ENCODE assay signal across 21 mouse cellular contexts in the genomic region with DNA sequence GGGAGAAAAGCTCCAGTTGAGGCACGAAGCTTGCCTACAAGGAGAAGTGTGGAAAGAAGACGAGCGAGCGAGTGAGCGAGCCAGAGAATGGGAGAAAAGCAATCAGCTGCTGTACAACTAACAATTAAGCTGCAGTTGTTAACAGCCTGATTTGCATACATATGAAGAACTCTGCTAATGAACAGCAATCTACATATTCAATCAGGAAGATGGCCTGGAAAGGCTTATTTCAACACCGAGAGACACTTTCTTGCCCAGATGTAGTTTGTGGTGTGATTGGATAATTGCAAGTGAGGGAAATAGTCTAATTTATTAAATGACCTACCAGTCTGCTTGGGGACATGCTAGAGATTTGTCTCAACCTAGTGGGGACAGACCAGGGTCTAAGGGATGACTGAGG.
DNase-seq lines count a peak whose midpoint lies in the region; ATAC-seq lines count a peak whose summit lies in the region.
"Had no signal": no experiment of that assay in that cellular context is flagged by ENCODE, and none has a peak within 500 bp of the region (broad histone marks: within the 10 kb centered on the region; RNA-seq: fewer than 3 reads in every experiment).

No protein-coding gene starts in this region.

- no peaks in the 10 kb centered on the region for H3K9me3 ChIP-seq in hindbrain, embryonic 13.5 days
- H3K9me3 ChIP-seq in hindbrain, embryonic 11.5 days (ENCODE audit: control insufficient read depth, low read length): no peaks in the 10 kb centered on the region
- H3K9me3 ChIP-seq in forebrain, embryonic 13.5 days (replicated peaks): no peaks in the 10 kb centered on the region
- no peaks in the 10 kb centered on the region for H3K9me3 ChIP-seq in hindbrain, embryonic 16.5 days (ENCODE audit: control insufficient read depth, low read length)
- H3K9me3 ChIP-seq: intestine, embryonic 15.5 days; kidney, embryonic 15.5 days; lung, embryonic 15.5 days had no signal

- peak overlapping the region; percentile 77 for H3K27ac ChIP-seq in hindbrain, embryonic 13.5 days
- H3K27ac ChIP-seq in hindbrain, embryonic 11.5 days (ENCODE audit: low read depth, low read length): no peak overlapping the region
- peak overlapping the region; percentile 81 for H3K27ac ChIP-seq in forebrain, embryonic 13.5 days
- 0 out of 2 replicates have a peak overlapping the region, but pooled peaks have one; percentile 6 for H3K27ac ChIP-seq in hindbrain, embryonic 16.5 days (ENCODE audit: low read depth, low read length)
- H3K27ac ChIP-seq: heart, embryonic 13.5 days; intestine, embryonic 15.5 days; kidney, embryonic 15.5 days; liver, embryonic 14.5 days; lung, embryonic 15.5 days; macrophage had no signal

- H3K4me2 ChIP-seq in hindbrain, embryonic 13.5 days: no peak overlapping the region
- H3K4me2 ChIP-seq in hindbrain, embryonic 11.5 days (replicated peaks; ENCODE audit: low read depth, low read length): no peak overlapping the region
- H3K4me2 ChIP-seq in forebrain, embryonic 13.5 days: peak overlapping the region; percentile 12; the same call in 1 of the 2 replicates
- H3K4me2 ChIP-seq in hindbrain, embryonic 16.5 days (ENCODE audit: low read length): no peak overlapping the region
- H3K4me2 ChIP-seq: heart, embryonic 13.5 days; intestine, embryonic 15.5 days; kidney, embryonic 15.5 days; lung, embryonic 15.5 days had no signal

- H3K9ac ChIP-seq in hindbrain, embryonic 13.5 days: no peak overlapping the region
- no peak overlapping the region for H3K9ac ChIP-seq in hindbrain, embryonic 11.5 days (ENCODE audit: low read depth, low read length)
- H3K9ac ChIP-seq in forebrain, embryonic 13.5 days: no peak overlapping the region
- H3K9ac ChIP-seq in hindbrain, embryonic 16.5 days (ENCODE audit: low read depth, low read length): no peak overlapping the region
- H3K9ac ChIP-seq: heart, embryonic 13.5 days; intestine, embryonic 15.5 days; kidney, embryonic 15.5 days; liver, embryonic 14.5 days; lung, embryonic 15.5 days had no signal

- peaks cover 67% of the 10 kb centered on the region for H3K36me3 ChIP-seq in hindbrain, embryonic 13.5 days
- H3K36me3 ChIP-seq in hindbrain, embryonic 11.5 days (ENCODE audit: control insufficient read depth, insufficient read depth, low read length): peaks cover 15% of the 10 kb centered on the region
- H3K36me3 ChIP-seq in forebrain, embryonic 13.5 days (ENCODE audit: poor library complexity, severe bottlenecking): peaks cover 89% of the 10 kb centered on the region
- H3K36me3 ChIP-seq in hindbrain, embryonic 16.5 days (ENCODE audit: control insufficient read depth, insufficient read depth, low read length): peaks cover 29% of the 10 kb centered on the region

- H3K4me1 ChIP-seq in hindbrain, embryonic 13.5 days (replicated peaks): peaks cover 52% of the 10 kb centered on the region
- no peaks in the 10 kb centered on the region for H3K4me1 ChIP-seq in hindbrain, embryonic 11.5 days (replicated peaks; ENCODE audit: control insufficient read depth, insufficient read depth, low read length)
- peaks cover 58% of the 10 kb centered on the region for H3K4me1 ChIP-seq in forebrain, embryonic 13.5 days
- H3K4me1 ChIP-seq in hindbrain, embryonic 16.5 days (ENCODE audit: control insufficient read depth, insufficient read depth, low read depth, low read length): peaks cover 3% of the 10 kb centered on the region; the same call in 1 of the 2 replicates
- H3K4me1 ChIP-seq: heart, embryonic 13.5 days; intestine, embryonic 15.5 days; kidney, embryonic 15.5 days; lung, embryonic 15.5 days had no signal

- DNase-seq in hindbrain, embryonic 11.5 days (ENCODE audit: low spot score): no peak
- DNase-seq in brain, adult 2 months (ENCODE audit: low read depth, low spot score): peak; percentile 28
- no peak for DNase-seq in kidney, postnatal 25 days
- no peak for DNase-seq in urinary bladder, postnatal 25 days (ENCODE audit: low spot score)
- no peak for DNase-seq in spleen, postnatal 4 days (ENCODE audit: low spot score in 2 of 2)
- DNase-seq: adrenal gland, postnatal 25 days; cerebellum, adult 2 months; cerebellum, postnatal 36 days; gastrocnemius, postnatal 10 days; heart, adult 11 months; layer of hippocampus, postnatal 36 days had no signal

- ATAC-seq in hindbrain, embryonic 13.5 days (ENCODE audit: low FRiP score): peak; percentile 45
- no peak for ATAC-seq in hindbrain, embryonic 11.5 days (ENCODE audit: low FRiP score)
- ATAC-seq in forebrain, embryonic 13.5 days: peak; percentile 55
- ATAC-seq in hindbrain, embryonic 16.5 days: peak; percentile 59; the same call in 1 of the 2 replicates
- ATAC-seq: intestine, embryonic 15.5 days had no signal

- no peaks in the 10 kb centered on the region for H3K27me3 ChIP-seq in hindbrain, embryonic 13.5 days
- H3K27me3 ChIP-seq in hindbrain, embryonic 11.5 days (ENCODE audit: control insufficient read depth, insufficient read depth, low read length): no peaks in the 10 kb centered on the region
- H3K27me3 ChIP-seq in forebrain, embryonic 13.5 days: no peaks in the 10 kb centered on the region
- H3K27me3 ChIP-seq in hindbrain, embryonic 16.5 days (replicated peaks; ENCODE audit: control insufficient read depth, insufficient read depth, low read length): no peaks in the 10 kb centered on the region
- H3K27me3 ChIP-seq: CH12.LX; heart, embryonic 13.5 days; intestine, embryonic 15.5 days; kidney, embryonic 15.5 days; lung, embryonic 15.5 days had no signal

- 49% methylated on average over 6 of the region's 6 CpGs for WGBS in hindbrain, embryonic 13.5 days
- 91% methylated on average over 6 of the region's 6 CpGs for WGBS in hindbrain, embryonic 11.5 days
- 27% methylated on average over 6 of the region's 6 CpGs for WGBS in forebrain, embryonic 13.5 days
- WGBS in hindbrain, embryonic 16.5 days: 45% methylated on average over 6 of the region's 6 CpGs

- no peak overlapping the region for H3K4me3 ChIP-seq in hindbrain, embryonic 13.5 days
- no peak overlapping the region for H3K4me3 ChIP-seq in hindbrain, embryonic 11.5 days (ENCODE audit: low read depth, low read length)
- H3K4me3 ChIP-seq in forebrain, embryonic 13.5 days: no peak overlapping the region
- no peak overlapping the region for H3K4me3 ChIP-seq in hindbrain, embryonic 16.5 days (ENCODE audit: low read length)
- H3K4me3 ChIP-seq: heart, embryonic 13.5 days; intestine, embryonic 15.5 days; kidney, embryonic 15.5 days; lung, embryonic 15.5 days had no signal
